Mouse (Mus musculus): Measurements from ENCODE around the gene Cdk12.

GRCm38 (mm10) chr11:98238995-98239394, 36.1 kb downstream of the Cdk12 start:
- no peak for TF ChIP-seq FLI1 (IDR thresholded peaks at IDR 0.05; ENCODE audit: low read length)
- TF ChIP-seq GATA1 (IDR thresholded peaks at IDR 0.05; ENCODE audit: borderline replicate concordance, low read length): no peak
